Mouse (Mus musculus) mesoderm, embryonic 11.5 days (tissue): Measurements from ENCODE around the gene Grap2.
A peak's percentile ranks its signal among the peaks of the same experiment; 100 is the strongest.
"Not testable (repeated sequence)": the region's sequence is repeated elsewhere in the genome, so short reads cannot be mapped to it uniquely, and the experiment has no call there.

Experiments
- DNase-seq: peaks from one replicate; pipeline ENCODE4 v3.0.0-alpha.2; 2012; ENCODE audit warnings: low read depth, low spot score

Gene Grap2

DNA sequence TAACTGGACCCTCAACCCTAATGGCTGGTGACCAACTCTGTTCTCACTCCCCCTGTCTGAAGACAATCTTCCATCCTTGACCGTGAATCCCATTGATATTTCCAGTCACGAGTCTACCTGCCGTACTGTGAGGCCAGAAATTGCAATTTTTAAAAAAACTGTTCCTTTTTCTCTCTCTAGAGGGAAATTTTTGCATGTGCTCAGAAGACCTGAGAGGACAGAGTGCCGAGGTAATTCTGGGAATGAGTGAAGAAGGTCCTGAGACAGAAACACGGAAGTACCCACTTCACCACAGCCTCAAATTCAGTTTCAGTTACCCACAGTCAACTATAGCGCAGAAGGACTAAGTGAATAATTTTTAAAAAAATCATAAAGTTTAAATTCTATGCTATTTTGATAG, 5.7 kb upstream of the Grap2 start:
- DNase-seq, result no peak

GRCm38 (mm10) chr15:80567139-80567538, 5.3 kb upstream of the Grap2 start:
- DNase-seq, result no peak

DNA sequence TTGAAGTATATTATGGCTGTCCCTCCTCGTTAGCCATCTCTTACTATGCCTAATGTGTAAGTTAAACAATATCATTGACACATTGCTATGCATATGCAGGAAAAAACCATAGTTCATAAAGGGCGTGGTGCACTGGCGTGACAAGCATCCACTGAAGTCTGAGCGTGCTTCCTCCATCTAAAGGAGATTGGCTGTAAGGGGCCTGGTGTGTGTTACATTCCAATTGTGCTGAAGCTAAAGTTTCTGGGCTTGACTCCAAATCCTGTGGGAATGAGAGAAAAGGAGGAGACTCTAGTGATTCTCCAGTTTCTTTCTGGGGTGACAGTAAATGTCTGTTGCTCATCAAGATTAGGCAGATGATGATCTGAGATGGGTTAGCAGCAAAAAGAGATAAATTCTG, 4.7 kb upstream of the Grap2 start:
- DNase-seq, result no peak

DNA sequence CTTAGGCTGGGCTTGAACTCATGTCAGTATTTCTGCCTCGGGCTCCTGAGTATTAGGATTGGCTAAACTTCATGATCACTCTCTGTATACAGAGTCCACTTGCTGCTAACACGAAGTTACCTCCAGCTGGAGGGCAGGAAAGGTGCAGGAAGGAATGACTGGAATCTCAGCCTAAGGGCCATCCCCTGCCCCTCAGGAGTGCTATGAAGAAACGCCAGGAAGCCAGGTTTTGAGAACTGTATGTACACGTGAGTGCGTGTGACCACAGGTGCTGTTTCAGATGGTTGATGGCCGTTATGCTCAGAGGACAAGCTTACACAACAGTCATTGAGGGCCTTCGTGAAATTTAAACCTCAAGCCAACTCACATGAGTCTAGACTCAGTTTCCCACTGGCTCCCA, 3.2 kb upstream of the Grap2 start:
- DNase-seq, result no peak

DNA sequence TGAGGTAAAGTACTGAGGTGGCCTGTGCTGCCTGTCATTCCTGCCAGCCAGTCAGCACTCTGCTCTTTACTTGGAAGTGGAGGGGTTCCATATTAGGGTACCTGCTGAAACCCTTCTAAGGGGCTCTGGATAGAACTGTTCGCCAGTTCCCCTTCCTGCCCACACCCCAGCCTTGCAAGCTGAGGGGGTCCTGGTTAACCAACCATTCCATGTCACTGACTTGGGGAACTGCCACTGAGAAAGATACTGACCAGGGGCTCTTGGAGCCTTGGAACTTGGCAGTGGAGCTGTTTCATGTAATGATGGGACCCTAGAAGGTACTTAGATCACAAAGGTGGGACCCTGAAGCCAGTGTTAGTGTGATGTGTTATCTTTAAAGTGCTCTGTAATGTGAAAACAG, 2.2 kb upstream of the Grap2 start:
- no peak for DNase-seq

DNA sequence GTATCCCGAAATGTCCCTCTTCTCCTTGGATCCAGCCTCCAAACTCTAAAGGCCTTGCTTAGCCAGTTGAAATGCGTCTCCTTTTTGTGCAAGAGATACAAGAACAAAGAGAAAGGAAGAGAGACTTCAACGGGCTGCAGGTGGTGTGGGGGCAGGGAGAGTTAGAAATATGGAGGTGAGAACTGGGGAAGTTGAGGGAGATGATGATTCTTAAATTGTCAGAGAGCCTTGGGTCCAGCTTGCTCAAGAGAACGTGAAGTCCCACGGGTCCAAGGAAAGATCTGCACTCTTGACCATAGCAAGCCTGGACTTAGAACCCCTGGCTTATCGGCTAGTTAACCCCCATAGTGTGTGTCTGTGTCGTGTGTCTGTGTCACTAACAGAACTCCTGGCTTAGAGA, 783 bp upstream of the Grap2 start:
- DNase-seq, result no peak

DNA sequence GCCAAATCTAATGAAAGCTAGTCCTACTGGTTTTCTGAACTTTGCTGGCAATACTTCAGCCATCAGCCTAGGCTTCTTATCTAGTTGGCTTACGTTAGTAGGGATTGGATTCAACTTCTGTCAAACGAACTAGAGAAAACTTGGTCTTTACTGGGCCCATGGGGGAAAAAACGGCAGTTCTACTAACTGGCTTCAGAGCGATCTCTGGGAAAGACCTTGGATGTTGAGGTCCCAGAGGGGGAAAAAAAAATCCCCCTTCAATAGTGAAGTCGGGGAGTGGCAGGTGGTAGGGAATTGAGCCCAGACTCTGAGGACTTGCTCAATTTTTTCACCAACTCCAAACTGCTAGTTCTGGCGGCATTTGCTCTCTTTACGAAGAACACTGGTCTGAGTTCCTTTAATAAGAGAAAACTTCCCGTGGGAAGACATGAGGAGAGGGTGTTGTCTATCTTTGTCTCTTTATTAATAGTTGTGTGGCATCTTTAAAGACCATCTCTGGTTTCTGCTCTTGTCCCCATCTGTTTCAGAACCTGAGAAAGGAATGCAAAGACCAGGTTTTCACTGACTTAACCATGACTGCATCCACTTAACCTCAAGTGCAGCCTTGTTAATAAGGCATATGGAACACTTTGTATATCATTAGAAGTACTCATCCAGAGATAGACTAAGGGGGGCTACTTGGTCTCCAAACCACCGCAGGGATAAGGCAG, 572 bp downstream of the Grap2 start:
- no peak for DNase-seq

DNA sequence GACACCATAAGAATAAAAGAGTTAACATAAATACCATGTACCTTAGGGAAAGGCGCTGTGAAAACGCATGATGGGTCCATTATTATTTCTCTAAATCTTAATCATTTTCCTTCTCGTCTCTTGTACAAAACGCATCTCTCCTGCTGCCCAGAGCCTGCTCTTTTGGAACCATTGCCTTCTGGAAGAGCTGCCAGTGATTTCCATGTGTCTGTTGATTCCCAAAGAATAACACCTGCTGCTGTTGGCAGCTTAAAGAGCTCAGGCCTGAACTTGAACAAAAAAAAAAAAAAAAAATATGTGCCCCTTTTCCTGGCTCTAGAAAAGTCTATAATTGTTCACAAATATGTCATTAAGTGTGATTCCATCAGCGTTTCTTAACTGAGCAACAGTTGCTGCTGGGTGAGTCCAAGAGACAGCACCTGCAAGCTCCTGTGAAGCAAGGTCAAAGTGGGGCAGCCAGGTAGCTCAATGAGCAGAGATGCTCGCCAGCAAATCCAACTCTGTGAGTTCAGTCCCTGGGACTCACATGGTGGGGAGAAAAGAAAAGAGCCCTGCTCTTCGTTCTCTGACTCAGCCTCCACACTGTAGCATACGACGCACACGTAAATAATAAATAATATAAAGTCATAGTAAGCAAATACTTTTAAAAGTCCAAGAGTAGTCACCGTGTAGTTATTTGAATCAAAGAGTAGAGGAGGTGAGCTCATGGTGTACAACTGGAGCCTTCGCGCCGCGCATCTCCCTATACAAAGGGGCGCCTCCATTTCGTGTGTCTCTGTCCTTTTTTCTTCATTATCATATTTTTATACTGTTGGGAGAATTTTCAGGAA, 2.0 kb downstream of the Grap2 start:
- DNase-seq, result no peak

GRCm38 (mm10) chr15:80575817-80576370, 3.5 kb downstream of the Grap2 start:
- no peak for DNase-seq

DNA sequence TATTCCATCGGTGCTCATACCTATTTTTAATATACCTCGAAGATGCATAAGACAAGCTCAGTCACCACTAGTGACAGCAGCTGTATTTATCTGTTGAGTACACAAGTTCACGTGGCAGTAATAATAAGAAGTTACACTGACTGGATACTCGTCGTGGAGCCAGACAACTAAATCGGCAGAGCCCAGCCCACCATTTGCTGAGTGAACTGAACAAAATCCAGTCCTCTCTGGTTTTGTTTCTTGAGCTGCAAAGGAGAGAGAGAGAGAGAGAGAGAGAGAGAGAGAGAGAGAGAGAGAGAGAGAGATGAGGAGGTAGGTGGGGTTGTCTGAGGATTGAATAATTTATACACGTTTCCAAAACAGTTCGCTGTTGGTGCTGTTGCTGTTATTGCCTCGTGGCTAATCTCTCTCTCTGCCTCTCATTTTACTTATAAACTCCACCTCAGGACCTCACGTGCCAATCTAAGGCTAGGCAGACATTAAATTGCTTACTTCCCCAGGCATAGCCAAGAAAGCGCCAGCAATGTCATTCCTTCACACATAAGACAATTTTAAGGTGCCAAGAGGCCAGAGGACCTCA, 4.1 kb downstream of the Grap2 start:
- DNase-seq, result no peak

DNA sequence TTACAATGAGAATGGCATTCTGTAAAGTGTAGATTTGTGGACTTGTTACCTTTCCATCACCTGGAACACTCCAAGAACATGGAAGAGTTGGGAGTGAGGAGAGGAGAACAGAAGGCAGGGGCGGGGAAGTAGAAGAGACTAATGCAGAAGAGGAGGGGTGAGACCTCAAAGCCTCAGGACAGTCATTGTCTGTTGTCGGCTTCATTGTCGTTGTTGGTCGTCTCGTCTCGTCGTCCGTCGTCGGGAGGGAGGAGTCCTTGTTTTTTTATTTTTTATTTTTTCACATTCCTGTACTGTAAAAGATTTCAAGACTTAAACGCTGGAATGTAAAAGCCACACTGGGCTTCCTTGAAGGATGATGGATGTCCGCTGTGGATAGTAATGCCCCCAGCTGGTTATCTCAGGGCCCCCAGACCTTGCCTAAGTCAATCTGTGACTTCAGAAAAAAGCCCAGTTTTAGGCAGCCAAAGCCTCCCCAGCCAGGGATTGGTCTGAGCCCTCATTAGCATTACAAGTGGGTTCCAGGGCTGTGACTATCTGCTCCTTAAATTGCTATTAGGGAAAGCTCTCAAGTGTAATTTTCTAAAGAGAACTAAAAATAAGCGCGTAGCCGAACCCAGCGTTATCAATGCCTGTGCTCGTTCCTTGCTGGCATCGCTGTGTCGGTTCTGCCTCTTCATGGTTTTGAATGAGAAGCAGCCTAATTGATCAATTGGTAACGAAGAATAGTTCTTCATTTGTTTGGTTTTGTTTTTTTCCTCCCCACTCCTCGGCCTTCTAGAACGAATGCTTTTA, 5.0 kb downstream of the Grap2 start:
- DNase-seq, result no peak

GRCm38 (mm10) chr15:80579121-80579520, 6.7 kb downstream of the Grap2 start:
- peak; percentile 51 for DNase-seq

DNA sequence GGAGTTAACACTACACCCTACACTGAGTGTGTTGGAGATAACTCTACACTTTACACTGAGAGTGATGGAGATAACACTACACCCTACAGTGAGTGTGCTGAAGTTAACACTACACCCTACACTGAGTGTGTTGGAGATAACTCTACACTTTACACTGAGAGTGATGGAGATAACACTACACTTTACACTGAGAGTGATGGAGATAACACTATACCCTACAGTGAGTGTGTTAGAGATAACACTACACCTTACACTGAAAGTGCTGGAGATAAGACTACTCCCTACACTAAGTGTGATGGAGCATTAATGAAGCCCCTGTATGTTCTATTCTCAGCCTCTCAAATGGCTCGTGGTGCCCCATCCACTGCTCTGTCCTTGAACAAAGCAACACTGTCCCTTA, 8.2 kb downstream of the Grap2 start:
- DNase-seq, result not testable (repeated sequence)

- no peak for DNase-seq
Observed at GRCm38 (mm10) chr15:80582581-80583495, 10.4 kb downstream of the Grap2 start.

- no peak for DNase-seq
Observed at GRCm38 (mm10) chr15:80586296-80586695, 13.9 kb downstream of the Grap2 start.

GRCm38 (mm10) chr15:80590641-80591040, 18.2 kb downstream of the Grap2 start:
- no peak for DNase-seq

- DNase-seq, result no peak
Observed at GRCm38 (mm10) chr15:80592737-80593136, 20.3 kb downstream of the Grap2 start.

GRCm38 (mm10) chr15:80593877-80594276, 21.5 kb downstream of the Grap2 start:
- no peak for DNase-seq

DNA sequence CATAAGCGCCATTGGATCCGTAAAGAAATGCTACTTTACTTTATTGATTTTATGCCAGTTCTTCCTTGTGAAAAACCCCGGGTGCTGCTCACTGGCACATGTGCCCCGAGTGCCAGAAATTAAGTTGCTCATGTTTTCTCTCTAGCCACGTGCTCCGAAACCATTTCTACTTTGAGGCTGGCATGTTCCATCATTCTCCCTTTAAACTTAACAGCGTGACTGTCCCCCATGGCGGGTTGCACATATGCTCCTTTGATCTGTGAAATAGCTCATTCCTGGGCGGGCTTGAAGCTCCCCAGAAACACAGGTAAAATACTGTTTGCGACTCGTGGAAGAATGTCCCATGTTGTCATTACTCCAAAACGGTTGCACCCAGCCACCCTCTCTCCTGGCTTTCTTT, 26.4 kb downstream of the Grap2 start:
- no peak for DNase-seq

GRCm38 (mm10) chr15:80599213-80599750, 26.9 kb downstream of the Grap2 start:
- no peak for DNase-seq
